Mouse (Mus musculus) midbrain, embryonic 14.5 days (tissue): ENCODE results near the gene Ndufa5. TPM values are rescaled to one million over a fixed set of nuclear protein-coding genes. Genes with fewer than 3 reads are reported as not detected.

Experiments
- ATAC-seq: fragments of 200-750 bp; cut with Nextera tagmentation; 2 replicates; pipeline ENCODE4 v1.8.0; 2017; ENCODE audit warnings: moderate number of reproducible peaks, moderate library complexity; ENCODE audit not compliant: low FRiP score, low TSS enrichment
- DNase-seq: peaks from one replicate; pipeline ENCODE4 v3.0.0-alpha.2; 2015
- H3K27ac ChIP-seq: fragments of 300-500 bp; sonication (generic); replicated peaks from 2 replicates; pipeline ENCODE4 v1.5.1; 2014; ENCODE audit warnings: mild to moderate bottlenecking, low read depth, low read length, moderate library complexity
- H3K27me3 ChIP-seq: fragments of 300-500 bp; sonication (generic); 2 replicates; pipeline ENCODE4 v1.6.1; 2014; ENCODE audit warnings: low read length, control low read depth, mixed read lengths; ENCODE audit not compliant: control insufficient read depth, insufficient read depth
- H3K36me3 ChIP-seq: fragments of 300-500 bp; sonication (generic); 2 replicates; pipeline ENCODE4 v1.6.1; 2014; ENCODE audit warnings: low read length, control low read depth; ENCODE audit not compliant: control insufficient read depth, insufficient read depth
- H3K4me1 ChIP-seq: fragments of 300-500 bp; sonication (generic); 2 replicates; pipeline ENCODE4 v1.6.1; 2014; ENCODE audit warnings: mild to moderate bottlenecking, antibody characterized with exemption, low read length, control low read depth; ENCODE audit not compliant: control insufficient read depth, insufficient read depth
- H3K4me2 ChIP-seq: fragments of 300-500 bp; sonication (generic); 2 replicates; pipeline ENCODE4 v1.6.1; 2014; ENCODE audit warnings: mild to moderate bottlenecking, low read length, moderate library complexity
- H3K4me3 ChIP-seq: fragments of 300-500 bp; sonication (generic); replicated peaks from 2 replicates; pipeline ENCODE4 v1.5.1; 2014; ENCODE audit warnings: low read depth, low read length
- H3K9ac ChIP-seq: fragments of 300-500 bp; sonication (generic); replicated peaks from 2 replicates; pipeline ENCODE4 v1.6.1; 2014; ENCODE audit warnings: mild to moderate bottlenecking, low read length, moderate library complexity
- H3K9me3 ChIP-seq: fragments of 300-500 bp; sonication (generic); 2 replicates; pipeline ENCODE4 v1.6.1; 2016; ENCODE audit warnings: low read length, control low read depth, mixed read lengths; ENCODE audit not compliant: control insufficient read depth
- WGBS: fragments of 180-500 bp; shearing (Covaris S2); extraction: QIAGEN DNeasy Blood & Tissue Kit; methylation state at CpG from one replicate; pipeline ENCODE4 v1.1.7; 2014; 5-methylcytosine and 5-hydroxymethylcytosine counted together
- polyA plus RNA-seq: library from polyadenylated mRNA; unstranded; fragments of >200 nt; fragmentation: Nextera tagmentation; extraction: Ambion mirVana; gene quantifications from 2 replicates; pipeline ENCODE4 v1.2.1, GENCODE M21; 2014

The Ndufa5 gene
- polyA plus RNA-seq, 1 experiment from 2014 or later, result 348 TPM

DNA sequence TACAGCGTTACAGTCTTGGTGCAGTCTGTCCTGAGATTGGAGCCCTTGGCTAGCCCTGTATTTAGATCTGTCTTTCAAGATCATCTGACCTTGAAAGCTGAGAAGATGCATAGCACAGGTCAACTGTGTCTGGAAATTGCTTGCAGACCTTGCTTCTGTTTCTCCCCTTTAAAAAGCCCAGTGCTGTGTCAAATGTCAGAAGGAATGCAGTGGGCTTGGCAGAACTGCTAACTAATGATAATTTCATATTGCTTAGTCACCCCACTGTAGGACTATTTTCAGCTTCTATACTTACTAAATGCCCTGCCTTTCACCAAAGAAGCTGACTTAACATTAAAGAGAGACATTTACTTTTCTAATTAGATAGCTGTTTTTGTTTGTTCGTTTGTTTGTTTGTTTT, 27.7 kb upstream of the Ndufa5 start:
- Histone ChIP-seq H3K4me2 (no peak overlapping the region), H3K27me3 (no peaks in the 10 kb centered on the region), H3K27ac (no peak overlapping the region), H3K9me3 (no peaks in the 10 kb centered on the region), H3K36me3 (no peaks in the 10 kb centered on the region), H3K4me3 (no peak overlapping the region), H3K9ac (no peak overlapping the region), H3K4me1 (no peaks in the 10 kb centered on the region)
- ATAC-seq (no peak), DNase-seq (no peak)
- 88% methylated on average over 2 of the region's 2 CpGs for whole genome bisulfite sequencing

DNA sequence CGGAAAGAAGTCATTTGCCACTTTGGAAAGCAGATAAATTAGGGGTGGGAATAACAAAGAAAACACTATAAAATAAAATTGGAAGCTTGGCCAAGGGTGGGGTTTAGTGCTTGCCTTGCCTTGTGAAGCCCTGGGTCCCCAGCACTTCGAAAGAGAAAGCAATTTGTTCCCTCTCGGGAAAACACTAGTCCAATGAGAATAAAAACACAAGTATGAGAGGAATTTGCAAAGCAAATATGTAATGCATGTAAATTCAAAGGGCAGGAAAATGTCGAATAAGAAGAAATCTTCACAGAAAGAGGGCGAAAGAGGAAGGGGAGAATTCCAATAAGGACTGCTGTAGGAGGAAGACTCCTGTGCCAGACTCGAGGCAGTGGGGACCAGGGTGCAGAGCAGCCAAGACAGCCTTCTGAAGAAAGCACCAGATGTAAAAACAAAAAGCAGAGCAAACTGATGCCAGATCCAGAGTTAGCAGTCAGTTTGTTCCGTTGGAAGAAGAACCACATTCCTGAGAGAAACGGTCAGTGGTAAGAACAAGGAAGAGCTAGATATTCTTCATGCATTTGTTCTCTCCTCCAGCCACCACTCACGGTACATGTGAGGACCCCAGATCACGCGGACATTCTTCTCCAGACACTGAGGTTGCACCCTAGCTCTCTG, 26.7 kb upstream of the Ndufa5 start:
- Histone ChIP-seq H3K4me2 (no peak overlapping the region), H3K9ac (no peak overlapping the region), H3K36me3 (no peaks in the 10 kb centered on the region), H3K4me1 (no peaks in the 10 kb centered on the region), H3K9me3 (no peaks in the 10 kb centered on the region), H3K27ac (no peak overlapping the region), H3K27me3 (no peaks in the 10 kb centered on the region), H3K4me3 (no peak overlapping the region)
- ATAC-seq, result no peak
- DNase-seq, result no peak
- WGBS, result 83% methylated on average over 11 of the region's 11 CpGs

DNA sequence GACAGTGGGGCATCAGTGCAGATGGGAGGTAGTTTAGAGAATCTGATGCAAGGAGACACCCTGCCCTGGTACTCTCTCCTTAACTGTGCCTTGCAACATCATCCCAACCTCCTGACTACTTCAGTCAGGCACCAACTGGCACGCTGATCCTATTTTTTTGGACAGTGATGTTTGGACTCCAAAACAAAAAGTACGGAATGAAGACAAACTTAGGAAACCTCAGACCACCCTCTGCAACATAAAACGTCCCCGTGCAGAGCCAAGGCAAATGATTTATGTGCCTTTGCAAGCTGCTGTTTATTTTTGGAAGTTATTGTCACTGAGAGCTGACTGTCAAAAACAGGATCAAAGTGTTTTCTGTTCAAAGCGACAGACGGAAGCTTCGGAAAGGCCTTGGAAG, 24.2 kb upstream of the Ndufa5 start:
- Histone ChIP-seq H3K27me3 (no peaks in the 10 kb centered on the region), H3K4me3 (no peak overlapping the region), H3K27ac (no peak overlapping the region), H3K4me2 (no peak overlapping the region), H3K36me3 (no peaks in the 10 kb centered on the region), H3K9ac (no peak overlapping the region), H3K9me3 (no peaks in the 10 kb centered on the region), H3K4me1 (no peaks in the 10 kb centered on the region)
- 89% methylated on average over 7 of the region's 7 CpGs for WGBS
- DNase-seq, result no peak
- no peak for ATAC-seq

DNA sequence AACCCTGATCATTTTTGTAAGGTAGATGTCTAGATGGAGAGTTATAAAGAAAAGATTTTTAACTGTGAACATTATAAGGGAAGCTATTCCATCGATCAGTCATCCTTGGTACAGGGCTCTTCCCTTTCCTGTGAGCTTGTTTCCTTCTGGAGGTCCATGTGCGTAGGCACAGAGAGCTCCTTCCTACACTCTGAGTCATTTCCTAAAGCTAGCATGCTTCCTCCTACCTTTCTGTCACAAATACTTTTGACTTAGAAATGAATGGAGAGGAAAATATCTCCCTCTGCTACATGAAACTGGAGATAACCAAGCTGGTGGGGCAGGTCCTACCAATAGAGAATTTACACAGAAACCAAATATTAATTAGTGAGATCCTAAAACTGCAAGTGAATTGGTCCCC, 22.0 kb upstream of the Ndufa5 start:
- Histone ChIP-seq H3K36me3 (no peaks in the 10 kb centered on the region), H3K4me3 (no peak overlapping the region), H3K4me2 (no peak overlapping the region), H3K9me3 (no peaks in the 10 kb centered on the region), H3K27ac (no peak overlapping the region), H3K4me1 (no peaks in the 10 kb centered on the region), H3K27me3 (no peaks in the 10 kb centered on the region), H3K9ac (no peak overlapping the region)
- WGBS, result 89% methylated on average over 2 of the region's 2 CpGs
- ATAC-seq (no peak), DNase-seq (no peak)

DNA sequence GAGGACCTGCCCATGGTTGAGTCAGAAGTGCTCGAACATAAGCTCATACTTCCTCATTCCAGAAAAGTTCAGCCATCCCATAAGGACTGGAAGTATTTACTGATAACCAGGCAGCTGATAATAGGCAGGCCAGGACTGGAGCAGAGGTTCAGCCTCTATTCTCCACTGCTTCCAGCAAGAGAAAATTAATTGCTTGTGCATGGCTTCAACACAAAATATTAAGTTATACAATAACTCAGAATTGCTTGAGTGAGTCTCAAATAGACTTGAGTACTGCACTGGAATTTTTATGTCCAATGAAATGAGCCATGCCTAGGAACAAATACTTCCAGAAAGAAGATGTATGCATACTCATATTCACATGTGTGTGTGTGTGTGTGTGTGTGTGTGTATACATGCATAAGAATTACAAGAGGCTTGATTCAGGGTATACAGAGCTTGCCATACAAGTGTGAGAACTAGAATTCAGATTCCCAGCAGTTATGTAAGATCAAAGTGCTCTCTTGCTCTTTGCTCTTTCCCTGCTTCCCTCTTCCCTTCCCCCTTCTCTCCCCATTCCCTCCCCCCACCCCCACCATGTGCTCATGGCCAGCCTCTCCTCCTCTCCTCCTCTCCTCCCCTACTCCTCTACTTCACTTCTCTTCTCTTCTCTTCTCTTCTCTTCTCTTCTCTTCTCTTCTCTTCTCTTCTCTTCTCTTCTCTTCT, 19.1 kb upstream of the Ndufa5 start:
- Histone ChIP-seq H3K4me2 (no peak overlapping the region), H3K27me3 (no peaks in the 10 kb centered on the region), H3K4me1 (no peaks in the 10 kb centered on the region), H3K9me3 (no peaks in the 10 kb centered on the region), H3K36me3 (no peaks in the 10 kb centered on the region), H3K27ac (no peak overlapping the region), H3K4me3 (no peak overlapping the region), H3K9ac (no peak overlapping the region)
- 80% methylated on average over 1 of the region's 1 CpGs for WGBS
- no peak for DNase-seq
- ATAC-seq, result no peak

DNA sequence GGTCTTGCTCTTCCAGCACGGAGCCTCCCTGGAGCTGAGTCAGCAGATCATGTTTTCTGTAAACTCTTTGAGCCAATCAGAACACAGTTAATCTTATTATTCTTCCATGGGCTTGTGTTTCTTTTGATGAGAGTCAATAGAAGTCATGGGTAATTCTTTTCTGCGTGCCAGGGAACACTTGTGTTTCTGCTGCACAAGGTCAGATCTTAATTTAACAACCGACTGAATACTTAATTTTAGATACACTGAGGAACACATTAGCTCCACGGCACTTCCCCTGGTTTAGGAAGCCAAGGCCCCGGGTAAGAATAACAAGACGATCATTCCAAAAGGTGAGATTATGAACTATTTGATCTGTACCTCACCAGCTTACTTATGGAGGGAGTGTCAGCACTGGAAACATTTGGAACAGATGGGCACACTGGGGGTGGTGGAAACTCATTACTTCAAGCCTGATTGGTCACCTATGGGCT, 15.3 kb upstream of the Ndufa5 start:
- Histone ChIP-seq H3K9me3 (no peaks in the 10 kb centered on the region), H3K4me3 (no peak overlapping the region), H3K4me1 (no peaks in the 10 kb centered on the region), H3K9ac (no peak overlapping the region), H3K27me3 (no peaks in the 10 kb centered on the region), H3K27ac (no peak overlapping the region), H3K36me3 (no peaks in the 10 kb centered on the region), H3K4me2 (no peak overlapping the region)
- ATAC-seq, result no peak
- WGBS, result 74% methylated on average over 6 of the region's 6 CpGs
- no peak for DNase-seq

DNA sequence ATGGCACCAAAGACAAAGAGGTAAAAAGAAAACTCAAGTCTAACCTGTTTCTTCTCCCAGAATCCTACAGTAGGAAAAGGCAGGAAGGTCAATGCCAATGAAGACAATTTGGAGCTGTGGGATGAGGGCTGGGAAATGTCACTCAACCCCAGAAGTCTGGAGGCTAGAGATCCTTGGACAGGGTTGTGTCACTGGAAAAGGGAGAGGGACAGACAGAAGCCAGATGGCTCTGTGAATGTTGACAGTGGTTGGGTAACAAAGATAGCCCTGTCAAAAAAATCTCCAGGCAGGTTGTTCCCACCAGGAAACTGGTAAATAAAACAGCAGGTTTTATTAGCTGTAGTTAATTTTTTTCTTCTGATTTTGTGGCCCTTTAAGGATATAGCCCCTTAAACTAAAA, 14.6 kb upstream of the Ndufa5 start:
- no peak overlapping the region for H3K4me2 ChIP-seq
- H3K27me3 ChIP-seq, result no peaks in the 10 kb centered on the region
- no peaks in the 10 kb centered on the region for H3K9me3 ChIP-seq
- no peaks in the 10 kb centered on the region for H3K4me1 ChIP-seq
- no peak for ATAC-seq
- no peaks in the 10 kb centered on the region for H3K36me3 ChIP-seq
- no peak overlapping the region for H3K27ac ChIP-seq
- DNase-seq, result no peak
- no peak overlapping the region for H3K9ac ChIP-seq
- no peak overlapping the region for H3K4me3 ChIP-seq

DNA sequence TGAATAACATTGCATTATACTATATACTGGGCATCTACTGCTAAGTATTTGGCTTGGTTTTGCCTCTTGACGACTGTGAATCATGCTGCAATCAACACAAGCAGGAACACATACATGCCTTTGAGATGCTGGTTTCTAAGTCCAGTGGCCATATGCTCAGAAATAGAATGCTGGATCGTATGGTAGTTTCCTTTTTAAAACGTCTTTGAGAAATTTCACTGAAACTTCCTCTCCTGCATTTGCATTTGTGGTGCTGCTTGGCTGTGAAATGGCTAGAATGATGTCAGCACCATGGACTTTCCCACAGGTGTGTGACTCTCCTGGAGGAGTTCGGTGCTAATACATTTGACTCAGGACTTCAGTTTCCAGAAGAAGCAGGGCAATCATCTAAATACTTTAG, 12.3 kb upstream of the Ndufa5 start:
- no peak for DNase-seq
- 76% methylated on average over 4 of the region's 4 CpGs for WGBS

DNA sequence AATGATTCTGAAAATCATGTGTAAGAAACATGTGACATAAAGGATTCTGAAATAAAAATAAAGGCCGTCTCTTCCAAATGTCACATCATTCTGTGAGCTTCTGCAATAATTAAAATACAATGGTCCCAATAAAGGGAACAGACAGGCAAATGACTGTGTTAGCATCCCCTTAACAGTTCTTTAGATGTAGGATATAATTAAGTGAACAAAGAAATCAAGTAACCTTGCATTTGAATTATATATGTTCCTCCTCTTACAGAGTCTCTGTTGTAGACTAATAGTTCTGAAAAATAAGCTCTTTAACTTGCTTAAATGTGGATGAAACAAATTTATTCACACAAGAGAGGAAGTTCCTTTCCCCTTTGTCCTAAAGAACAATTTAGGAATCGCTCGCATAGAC, 10.6 kb upstream of the Ndufa5 start:
- no peaks in the 10 kb centered on the region for H3K36me3 ChIP-seq
- no peak overlapping the region for H3K27ac ChIP-seq
- no peak overlapping the region for H3K9ac ChIP-seq
- ATAC-seq (no peak), DNase-seq (no peak)
- no peaks in the 10 kb centered on the region for H3K27me3 ChIP-seq
- no peak overlapping the region for H3K4me2 ChIP-seq
- 89% methylated on average over 3 of the region's 3 CpGs for WGBS
- no peak overlapping the region for H3K4me3 ChIP-seq
- no peaks in the 10 kb centered on the region for H3K4me1 ChIP-seq
- no peaks in the 10 kb centered on the region for H3K9me3 ChIP-seq

More for the DNA sequence above, 12.3 kb upstream of the Ndufa5 start:
- Histone ChIP-seq H3K9me3 (no peaks in the 10 kb centered on the region), H3K9ac (no peak overlapping the region), H3K4me3 (no peak overlapping the region), H3K27me3 (no peaks in the 10 kb centered on the region), H3K4me2 (no peak overlapping the region), H3K27ac (no peak overlapping the region), H3K4me1 (no peaks in the 10 kb centered on the region), H3K36me3 (no peaks in the 10 kb centered on the region)
- ATAC-seq, result no peak
